Mouse (Mus musculus): ENCODE measurements around the gene Tmem151a.

DNA sequence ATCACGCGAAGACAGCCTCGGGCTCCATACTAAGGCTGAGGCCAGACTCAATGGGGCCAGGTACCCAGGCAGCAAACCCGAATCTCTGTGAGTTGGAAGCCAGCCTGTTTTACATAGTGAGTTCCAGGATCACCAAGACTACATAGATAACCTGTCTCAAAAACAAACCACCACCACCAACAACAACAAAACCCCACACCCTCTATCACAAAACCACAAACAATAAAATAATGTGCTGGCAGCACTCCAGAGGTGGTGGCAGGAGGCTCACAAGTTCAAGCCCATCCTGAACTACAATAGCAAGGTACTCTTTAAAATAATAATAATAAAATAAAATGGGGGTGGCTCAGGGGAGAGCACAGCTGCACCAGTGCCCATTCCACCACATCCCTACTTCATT, 48.8 kb downstream of the Tmem151a start:
- TF ChIP-seq CTCF (IDR thresholded peaks at IDR 0.05; ENCODE audit: low read depth, low read length) (no peak), POLR2A (IDR thresholded peaks at IDR 0.05; ENCODE audit: insufficient read depth, low read length) (no peak)

Measured in ES-Bruce4 (cell line).